Mouse (Mus musculus): ENCODE measurements around the gene Uhmk1.

DNA sequence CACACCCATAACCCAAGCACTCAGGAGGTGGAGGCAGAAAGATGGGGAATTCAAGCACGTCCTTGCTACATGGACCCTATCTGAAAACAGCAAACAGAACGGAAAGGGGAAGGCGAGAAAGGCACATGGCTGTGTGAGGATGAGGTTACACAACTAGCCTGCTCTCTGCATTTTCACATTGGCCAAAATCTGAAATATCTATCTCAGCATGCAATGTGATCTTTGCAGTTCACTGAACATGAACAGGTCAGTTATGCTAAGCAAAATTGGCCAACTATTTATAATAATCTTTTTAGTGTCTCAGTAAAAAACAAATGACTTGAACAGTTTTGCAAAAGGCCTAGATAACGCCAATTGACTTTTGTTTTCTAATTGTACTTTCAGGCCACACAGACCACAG is 65.4 kb downstream of the Uhmk1 start:
- TF ChIP-seq POLR2A (IDR thresholded peaks at IDR 0.05; ENCODE audit: borderline replicate concordance, control insufficient read depth, low read depth, low read length) (no peak), CTCF (IDR thresholded peaks at IDR 0.05; ENCODE audit: control insufficient read depth, insufficient read depth, low read length) (no peak)

Measured in bone marrow, adult 2 months (tissue).